Mouse (Mus musculus): ENCODE results near the gene Itpk1.

The Itpk1 gene

GRCm38 (mm10) chr12:102594627-102595026 is 110.1 kb downstream of the Itpk1 start:
- DNase-seq (ENCODE audit: low read depth, low spot score), result no peak

GRCm38 (mm10) chr12:102593699-102594098 is 111.0 kb downstream of the Itpk1 start:
- no peak for DNase-seq (ENCODE audit: low read depth, low spot score)

- no peak for DNase-seq (ENCODE audit: low read depth, low spot score)
These were observed 113.9 kb downstream of the Itpk1 start for GRCm38 (mm10) chr12:102590711-102591360.

- no peak for DNase-seq (ENCODE audit: low read depth, low spot score)
These were observed 117.6 kb downstream of the Itpk1 start for GRCm38 (mm10) chr12:102587106-102587505.

- DNase-seq (ENCODE audit: low read depth, low spot score), result no peak
These were observed 118.3 kb downstream of the Itpk1 start for GRCm38 (mm10) chr12:102586286-102586881.

- no peak for DNase-seq (ENCODE audit: low read depth, low spot score)
These were observed 119.3 kb downstream of the Itpk1 start for GRCm38 (mm10) chr12:102585390-102585789.

- DNase-seq (ENCODE audit: low read depth, low spot score), result no peak
These were observed 122.3 kb downstream of the Itpk1 start for GRCm38 (mm10) chr12:102582441-102582840.

GRCm38 (mm10) chr12:102581579-102582196 is 123.0 kb downstream of the Itpk1 start:
- DNase-seq (ENCODE audit: low read depth, low spot score), result no peak

- DNase-seq (ENCODE audit: low read depth, low spot score), result peak; percentile 54
These were observed 125.7 kb downstream of the Itpk1 start for GRCm38 (mm10) chr12:102579041-102579440.

GRCm38 (mm10) chr12:102576659-102577398 is 127.9 kb downstream of the Itpk1 start:
- no peak for DNase-seq (ENCODE audit: low read depth, low spot score)

- no peak for DNase-seq (ENCODE audit: low read depth, low spot score)
These were observed 129.0 kb downstream of the Itpk1 start for GRCm38 (mm10) chr12:102575541-102576329.

GRCm38 (mm10) chr12:102573036-102573435 is 131.7 kb downstream of the Itpk1 start:
- no peak for DNase-seq (ENCODE audit: low read depth, low spot score)

- no peak for DNase-seq (ENCODE audit: low read depth, low spot score)
These were observed 133.1 kb downstream of the Itpk1 start for GRCm38 (mm10) chr12:102571666-102572065.

GRCm38 (mm10) chr12:102570734-102571133 is 134.0 kb downstream of the Itpk1 start:
- DNase-seq (ENCODE audit: low read depth, low spot score), result no peak

GRCm38 (mm10) chr12:102570111-102570510 is 134.6 kb downstream of the Itpk1 start:
- DNase-seq (ENCODE audit: low read depth, low spot score), result no peak

- no peak for DNase-seq (ENCODE audit: low read depth, low spot score)
These were observed 136.5 kb downstream of the Itpk1 start for GRCm38 (mm10) chr12:102568219-102568618.

- no peak for DNase-seq (ENCODE audit: low read depth, low spot score)
These were observed 137.8 kb downstream of the Itpk1 start for GRCm38 (mm10) chr12:102566951-102567350.

GRCm38 (mm10) chr12:102565086-102565485 is 139.6 kb downstream of the Itpk1 start:
- no peak for DNase-seq (ENCODE audit: low read depth, low spot score)

GRCm38 (mm10) chr12:102557372-102557771 is 147.4 kb downstream of the Itpk1 start:
- DNase-seq (ENCODE audit: low read depth, low spot score), result no peak

GRCm38 (mm10) chr12:102555850-102556249 is 148.9 kb downstream of the Itpk1 start:
- no peak for DNase-seq (ENCODE audit: low read depth, low spot score)

GRCm38 (mm10) chr12:102554721-102555516 is 149.8 kb downstream of the Itpk1 start, which contains the start of gene Chga:
TSS of gene Chga (plus strand) at chr12:102554969.
- peak; percentile 94 for DNase-seq (ENCODE audit: low read depth, low spot score)
